Mouse (Mus musculus): ENCODE measurements around the gene Pabpc4. TPM values are rescaled to one million over a fixed set of nuclear protein-coding genes. Genes with fewer than 3 reads are reported as not detected.

Pabpc4 gene
- polyA plus RNA-seq, 1 experiment from 2014 or later = 40.4 TPM

GRCm38 (mm10) chr4:123246221-123246620 is 15.9 kb upstream of the Pabpc4 start:
- H3K27ac ChIP-seq (ENCODE audit: low read depth, low read length) = no peak overlapping the region
- DNase-seq (ENCODE audit: low spot score, missing footprints) (no peak), ATAC-seq (ENCODE audit: low FRiP score) (no peak)
- no peak overlapping the region for H3K4me3 ChIP-seq (ENCODE audit: low read depth, low read length)
- WGBS = 95% methylated on average over 7 of the region's 7 CpGs
- H3K4me1 ChIP-seq (ENCODE audit: control insufficient read depth, insufficient read depth, low read length) = peaks cover 3% of the 10 kb centered on the region; the same call in 1 of the 2 replicates
- no peaks in the 10 kb centered on the region for H3K27me3 ChIP-seq (ENCODE audit: control insufficient read depth, insufficient read depth, low read length)
- no peaks in the 10 kb centered on the region for H3K36me3 ChIP-seq (ENCODE audit: control insufficient read depth, insufficient read depth, low read length)
- no peak overlapping the region for H3K9ac ChIP-seq (ENCODE audit: low read length)
- H3K4me2 ChIP-seq = no peak overlapping the region
- H3K9me3 ChIP-seq (ENCODE audit: control insufficient read depth, low read length) = no peaks in the 10 kb centered on the region

GRCm38 (mm10) chr4:123246651-123247050 is 15.5 kb upstream of the Pabpc4 start:
- Histone ChIP-seq H3K4me3 (ENCODE audit: low read depth, low read length) (no peak overlapping the region), H3K36me3 (ENCODE audit: control insufficient read depth, insufficient read depth, low read length) (no peaks in the 10 kb centered on the region), H3K4me1 (ENCODE audit: control insufficient read depth, insufficient read depth, low read length) (peaks cover 3% of the 10 kb centered on the region; the same call in 1 of the 2 replicates), H3K9ac (ENCODE audit: low read length) (no peak overlapping the region), H3K27me3 (ENCODE audit: control insufficient read depth, insufficient read depth, low read length) (no peaks in the 10 kb centered on the region), H3K27ac (ENCODE audit: low read depth, low read length) (no peak overlapping the region), H3K9me3 (ENCODE audit: control insufficient read depth, low read length) (no peaks in the 10 kb centered on the region), H3K4me2 (no peak overlapping the region)
- 93% methylated on average over 5 of the region's 5 CpGs for WGBS
- ATAC-seq (ENCODE audit: low FRiP score) (no peak), DNase-seq (ENCODE audit: low spot score, missing footprints) (no peak)

- 73% methylated on average over 7 of the region's 7 CpGs for WGBS
- Histone ChIP-seq H3K27ac (ENCODE audit: low read depth, low read length) (no peak overlapping the region), H3K36me3 (ENCODE audit: control insufficient read depth, insufficient read depth, low read length) (no peaks in the 10 kb centered on the region), H3K4me3 (ENCODE audit: low read depth, low read length) (no peak overlapping the region), H3K4me2 (no peak overlapping the region), H3K9me3 (ENCODE audit: control insufficient read depth, low read length) (no peaks in the 10 kb centered on the region), H3K4me1 (ENCODE audit: control insufficient read depth, insufficient read depth, low read length) (peaks cover 3% of the 10 kb centered on the region; the same call in 1 of the 2 replicates), H3K27me3 (ENCODE audit: control insufficient read depth, insufficient read depth, low read length) (no peaks in the 10 kb centered on the region), H3K9ac (ENCODE audit: low read length) (no peak overlapping the region)
- DNase-seq (ENCODE audit: low spot score, missing footprints) = no peak
- ATAC-seq (ENCODE audit: low FRiP score) = no peak
These were observed 14.8 kb upstream of the Pabpc4 start for GRCm38 (mm10) chr4:123247147-123247880.

GRCm38 (mm10) chr4:123248971-123249567 is 13.1 kb upstream of the Pabpc4 start:
- no peak overlapping the region for H3K9ac ChIP-seq (ENCODE audit: low read length)
- H3K9me3 ChIP-seq (ENCODE audit: control insufficient read depth, low read length) = no peaks in the 10 kb centered on the region
- ATAC-seq (ENCODE audit: low FRiP score) (no peak), DNase-seq (ENCODE audit: low spot score, missing footprints) (no peak)
- H3K4me3 ChIP-seq (ENCODE audit: low read depth, low read length) = no peak overlapping the region
- no peaks in the 10 kb centered on the region for H3K27me3 ChIP-seq (ENCODE audit: control insufficient read depth, insufficient read depth, low read length)
- 80% methylated on average over 7 of the region's 7 CpGs for WGBS
- no peaks in the 10 kb centered on the region for H3K36me3 ChIP-seq (ENCODE audit: control insufficient read depth, insufficient read depth, low read length)
- H3K4me2 ChIP-seq = no peak overlapping the region
- peaks cover 3% of the 10 kb centered on the region; the same call in 1 of the 2 replicates for H3K4me1 ChIP-seq (ENCODE audit: control insufficient read depth, insufficient read depth, low read length)
- H3K27ac ChIP-seq (ENCODE audit: low read depth, low read length) = no peak overlapping the region

- Histone ChIP-seq H3K9ac (ENCODE audit: low read length) (no peak overlapping the region), H3K4me3 (ENCODE audit: low read depth, low read length) (no peak overlapping the region), H3K9me3 (ENCODE audit: control insufficient read depth, low read length) (no peaks in the 10 kb centered on the region), H3K36me3 (ENCODE audit: control insufficient read depth, insufficient read depth, low read length) (no peaks in the 10 kb centered on the region), H3K4me1 (ENCODE audit: control insufficient read depth, insufficient read depth, low read length) (peaks cover 3% of the 10 kb centered on the region; the same call in 1 of the 2 replicates), H3K4me2 (no peak overlapping the region), H3K27me3 (ENCODE audit: control insufficient read depth, insufficient read depth, low read length) (no peaks in the 10 kb centered on the region), H3K27ac (ENCODE audit: low read depth, low read length) (no peak overlapping the region)
- 89% methylated on average over 5 of the region's 5 CpGs for WGBS
- DNase-seq (ENCODE audit: low spot score, missing footprints) (peak; percentile 73), ATAC-seq (ENCODE audit: low FRiP score) (no peak)
These were observed 9.9 kb upstream of the Pabpc4 start for GRCm38 (mm10) chr4:123252214-123252613.

GRCm38 (mm10) chr4:123254617-123255016 is 7.5 kb upstream of the Pabpc4 start:
- no peak overlapping the region for H3K4me2 ChIP-seq
- 22% methylated on average over 5 of the region's 5 CpGs for WGBS
- DNase-seq (ENCODE audit: low spot score, missing footprints) = no peak
- H3K36me3 ChIP-seq (ENCODE audit: control insufficient read depth, insufficient read depth, low read length) = no peaks in the 10 kb centered on the region
- H3K27ac ChIP-seq (ENCODE audit: low read depth, low read length) = no peak overlapping the region
- no peaks in the 10 kb centered on the region for H3K27me3 ChIP-seq (ENCODE audit: control insufficient read depth, insufficient read depth, low read length)
- H3K9ac ChIP-seq (ENCODE audit: low read length) = no peak overlapping the region
- no peak overlapping the region for H3K4me3 ChIP-seq (ENCODE audit: low read depth, low read length)
- H3K4me1 ChIP-seq (ENCODE audit: control insufficient read depth, insufficient read depth, low read length) = no peaks in the 10 kb centered on the region
- H3K9me3 ChIP-seq (ENCODE audit: control insufficient read depth, low read length) = no peaks in the 10 kb centered on the region
- peak; percentile 38; the same call in 1 of the 2 replicates for ATAC-seq (ENCODE audit: low FRiP score)

GRCm38 (mm10) chr4:123260071-123260746 is 1.9 kb upstream of the Pabpc4 start:
- ATAC-seq (ENCODE audit: low FRiP score) (no peak), DNase-seq (ENCODE audit: low spot score, missing footprints) (no peak)
- no peak overlapping the region for H3K9ac ChIP-seq (ENCODE audit: low read length)
- H3K27ac ChIP-seq (ENCODE audit: low read depth, low read length) = no peak overlapping the region
- no peaks in the 10 kb centered on the region for H3K27me3 ChIP-seq (ENCODE audit: control insufficient read depth, insufficient read depth, low read length)
- no peaks in the 10 kb centered on the region for H3K4me1 ChIP-seq (ENCODE audit: control insufficient read depth, insufficient read depth, low read length)
- no peaks in the 10 kb centered on the region for H3K36me3 ChIP-seq (ENCODE audit: control insufficient read depth, insufficient read depth, low read length)
- H3K9me3 ChIP-seq (ENCODE audit: control insufficient read depth, low read length) = no peaks in the 10 kb centered on the region
- WGBS = 54% methylated on average over 8 of the region's 8 CpGs
- no peak overlapping the region for H3K4me2 ChIP-seq
- H3K4me3 ChIP-seq (ENCODE audit: low read depth, low read length) = no peak overlapping the region

GRCm38 (mm10) chr4:123271063-123271462 is 8.9 kb downstream of the Pabpc4 start:
- no peak overlapping the region for H3K4me2 ChIP-seq
- DNase-seq (ENCODE audit: low spot score, missing footprints) = no peak
- WGBS = 94% methylated on average over 3 of the region's 3 CpGs
- H3K27ac ChIP-seq (ENCODE audit: low read depth, low read length) = no peak overlapping the region
- no peaks in the 10 kb centered on the region for H3K9me3 ChIP-seq (ENCODE audit: control insufficient read depth, low read length)
- no peaks in the 10 kb centered on the region for H3K4me1 ChIP-seq (ENCODE audit: control insufficient read depth, insufficient read depth, low read length)
- H3K27me3 ChIP-seq (ENCODE audit: control insufficient read depth, insufficient read depth, low read length) = no peaks in the 10 kb centered on the region
- no peaks in the 10 kb centered on the region for H3K36me3 ChIP-seq (ENCODE audit: control insufficient read depth, insufficient read depth, low read length)
- H3K9ac ChIP-seq (ENCODE audit: low read length) = no peak overlapping the region
- no peak overlapping the region for H3K4me3 ChIP-seq (ENCODE audit: low read depth, low read length)
- no peak for ATAC-seq (ENCODE audit: low FRiP score)

GRCm38 (mm10) chr4:123280117-123280516 is 18.0 kb downstream of the Pabpc4 start:
- no peaks in the 10 kb centered on the region for H3K27me3 ChIP-seq (ENCODE audit: control insufficient read depth, insufficient read depth, low read length)
- no peak for DNase-seq (ENCODE audit: low spot score, missing footprints)
- no peak overlapping the region for H3K4me3 ChIP-seq (ENCODE audit: low read depth, low read length)
- H3K36me3 ChIP-seq (ENCODE audit: control insufficient read depth, insufficient read depth, low read length) = no peaks in the 10 kb centered on the region
- H3K9ac ChIP-seq (ENCODE audit: low read length) = no peak overlapping the region
- no peak overlapping the region for H3K4me2 ChIP-seq
- 69% methylated on average over 3 of the region's 3 CpGs for WGBS
- no peaks in the 10 kb centered on the region for H3K9me3 ChIP-seq (ENCODE audit: control insufficient read depth, low read length)
- no peak for ATAC-seq (ENCODE audit: low FRiP score)
- no peak overlapping the region for H3K27ac ChIP-seq (ENCODE audit: low read depth, low read length)
- peaks cover 14% of the 10 kb centered on the region for H3K4me1 ChIP-seq (ENCODE audit: control insufficient read depth, insufficient read depth, low read length)

All from midbrain, embryonic 11.5 days (tissue).